Mouse (Mus musculus) liver, postnatal 0 days (tissue): ENCODE measurements at regions not wholly inside any gene's neighbourhood (a gene's known extent, or its start where the extent isn't known, plus 50 kb on each side); places are given as distances from the start of the nearest gene placed in this dataset.

Experiments
- CTCF ChIP-seq: sonication (generic); IDR thresholded peaks from 2 replicates; pipeline ENCODE4 v1.5.1; 2016; ENCODE audit warnings: antibody characterized with exemption, low read depth
- EP300 ChIP-seq: IDR thresholded peaks from 2 replicates; pipeline ENCODE4 v1.6.1; 2016; ENCODE audit warnings: antibody characterized with exemption, low read depth, mild to moderate bottlenecking

GRCm38 (mm10) chr15:97517188-97517587 is 188.4 kb downstream of the Rpap3 start:
- TF ChIP-seq CTCF (no peak), EP300 (no peak)
